Mouse (Mus musculus): ENCODE results near the gene Nup214.
A peak's percentile ranks its signal among the peaks of the same experiment; 100 is the strongest.

Gene Nup214

GRCm38 (mm10) chr2:32070747-32071146, 96.5 kb downstream of the Nup214 start:
- no peak for DNase-seq (ENCODE audit: low spot score)

- no peak for DNase-seq (ENCODE audit: low spot score)
Observed at GRCm38 (mm10) chr2:32074404-32074803, 100.2 kb downstream of the Nup214 start.

GRCm38 (mm10) chr2:32075368-32075767, 101.1 kb downstream of the Nup214 start:
- no peak for DNase-seq (ENCODE audit: low spot score)

GRCm38 (mm10) chr2:32077744-32078143, 103.5 kb downstream of the Nup214 start:
- DNase-seq (ENCODE audit: low spot score), result no peak

GRCm38 (mm10) chr2:32078522-32078921, 104.3 kb downstream of the Nup214 start:
- DNase-seq (ENCODE audit: low spot score), result no peak

GRCm38 (mm10) chr2:32079191-32079725, 105.0 kb downstream of the Nup214 start:
- no peak for DNase-seq (ENCODE audit: low spot score)

GRCm38 (mm10) chr2:32080681-32081080, 106.4 kb downstream of the Nup214 start:
- no peak for DNase-seq (ENCODE audit: low spot score)

- no peak for DNase-seq (ENCODE audit: low spot score)
Observed at GRCm38 (mm10) chr2:32081296-32081929, 107.2 kb downstream of the Nup214 start.

GRCm38 (mm10) chr2:32082229-32082628, 108.0 kb downstream of the Nup214 start:
- DNase-seq (ENCODE audit: low spot score), result no peak

- no peak for DNase-seq (ENCODE audit: low spot score)
Observed at GRCm38 (mm10) chr2:32083159-32084011, 109.1 kb downstream of the Nup214 start.

GRCm38 (mm10) chr2:32084111-32084871, 110.1 kb downstream of the Nup214 start, which contains the start of gene Fam78a:
Gene Fam78a (minus strand): TSS chr2:32084857.
- DNase-seq (ENCODE audit: low spot score), result no peak

GRCm38 (mm10) chr2:32084872-32085199, 110.6 kb downstream of the Nup214 start:
- no peak for DNase-seq (ENCODE audit: low spot score)

GRCm38 (mm10) chr2:32085231-32085630, 111.0 kb downstream of the Nup214 start:
- no peak for DNase-seq (ENCODE audit: low spot score)

- DNase-seq (ENCODE audit: low spot score), result no peak
Observed at GRCm38 (mm10) chr2:32087606-32088005, 113.4 kb downstream of the Nup214 start.

GRCm38 (mm10) chr2:32088372-32088981, 114.2 kb downstream of the Nup214 start:
- peak; percentile 33 for DNase-seq (ENCODE audit: low spot score)

- DNase-seq (ENCODE audit: low spot score), result no peak
Observed at GRCm38 (mm10) chr2:32089606-32090005, 115.4 kb downstream of the Nup214 start.

GRCm38 (mm10) chr2:32090145-32090544, 115.9 kb downstream of the Nup214 start:
- DNase-seq (ENCODE audit: low spot score), result no peak

- no peak for DNase-seq (ENCODE audit: low spot score)
Observed at GRCm38 (mm10) chr2:32091956-32092355, 117.7 kb downstream of the Nup214 start.

- DNase-seq (ENCODE audit: low spot score), result no peak
Observed at GRCm38 (mm10) chr2:32094001-32094707, 119.9 kb downstream of the Nup214 start.

GRCm38 (mm10) chr2:32095351-32096121, 121.3 kb downstream of the Nup214 start, which contains the start of gene Plpp7:
Gene Plpp7 (plus strand): TSS chr2:32095528.
- peak; percentile 85 for DNase-seq (ENCODE audit: low spot score)

- DNase-seq (ENCODE audit: low spot score), result no peak
Observed at GRCm38 (mm10) chr2:32096122-32096420, 121.8 kb downstream of the Nup214 start.
